Mouse (Mus musculus) monocyte, adult 5-6 weeks (primary cell): ENCODE data around the gene Tpbpb. TPM values are rescaled to one million over a fixed set of nuclear protein-coding genes. Genes with fewer than 3 reads are reported as not detected.
"Not testable (repeated sequence)": the region's sequence is repeated elsewhere in the genome, so short reads cannot be mapped to it uniquely, and the experiment has no call there.

Experiments used
- ATAC-seq: fragments of 153-309, 156-312 bp; replicated peaks from 2 replicates; pipeline ENCODE4 v1.8.0; 2017; ENCODE audit warnings: mild to moderate bottlenecking; ENCODE audit not compliant: low TSS enrichment, insufficient number of reproducible peaks, severe bottlenecking, poor library complexity, low FRiP score
- total RNA-seq: library from RNA; stranded (forward); fragments of 200-1000, 200-491, 200-594 nt; gene quantifications from 3 replicates; pipeline ENCODE4 v1.2.3, GENCODE M21; 2017

Gene Tpbpb
- not detected in 3 replicates for total RNA-seq

- ATAC-seq: not testable (repeated sequence)
Observed at GRCm38 (mm10) chr13:60904780-60905179, at the start of gene Tpbpb. Gene Tpbpb, minus strand, starts transcription at chr13:60904880.

- ATAC-seq: not testable (repeated sequence)
Observed at GRCm38 (mm10) chr13:60941884-60942283, 37.2 kb upstream of the Tpbpb start, which contains the start of gene Tpbpa. Gene Tpbpa, minus strand, starts transcription at chr13:60941984.

GRCm38 (mm10) chr13:60936500-60936901 is 31.8 kb upstream of the Tpbpb start, which contains the start of the genes Gm49391 and Ctla2a:
Gene Gm49391, minus strand, starts transcription at chr13:60936571.
Gene Ctla2a, minus strand, starts transcription at chr13:60936625.
- ATAC-seq: peak; percentile 53; the same call in 1 of the 2 replicates

- ATAC-seq: not testable (repeated sequence)
Observed at GRCm38 (mm10) chr13:60935490-60935889, 30.8 kb upstream of the Tpbpb start, which contains the start of gene Gm49393. Gene Gm49393, minus strand, starts transcription at chr13:60935590.

- ATAC-seq: peak; percentile 91
Observed at GRCm38 (mm10) chr13:60897328-60897727, 7.4 kb downstream of the Tpbpb start, which contains the start of gene Ctla2b. Gene Ctla2b, minus strand, starts transcription at chr13:60897447.

- not testable (repeated sequence) for ATAC-seq
Observed at GRCm38 (mm10) chr13:60896794-60897193, 7.9 kb downstream of the Tpbpb start, which contains the start of gene Gm49392. Gene Gm49392, minus strand, starts transcription at chr13:60896894.

- 0 out of 2 replicates have a peak, but pooled peaks have one; percentile 17 for ATAC-seq
Observed at GRCm38 (mm10) chr13:60895406-60896160, 9.1 kb downstream of the Tpbpb start.

GRCm38 (mm10) chr13:60892301-60892700 is 12.4 kb downstream of the Tpbpb start:
- no peak for ATAC-seq

GRCm38 (mm10) chr13:60864281-60864680 is 40.4 kb downstream of the Tpbpb start, which contains the start of gene 4930486L24Rik:
Gene 4930486L24Rik, minus strand, starts transcription at chr13:60864475.
- no peak for ATAC-seq

Other genes starting within 250 kb of the Tpbpb start
- gene BC051665, start 118.5 kb downstream of the Tpbpb start, total RNA-seq: not detected in 3 replicates
- gene Ctsll3, start 102.0 kb downstream of the Tpbpb start, total RNA-seq: not detected in 3 replicates
- 2.1 TPM in 1 of 3 replicates, not detected in the others for gene 4930486L24Rik, start 40.4 kb downstream of the Tpbpb start, total RNA-seq
- 4.3 to 25.3 TPM (median 13.1 TPM) in 3 replicates for gene Gm49392, start 8.0 kb downstream of the Tpbpb start, total RNA-seq
- gene Ctla2b, start 7.4 kb downstream of the Tpbpb start, total RNA-seq: 49.2 to 249 TPM (median 61.2 TPM) in 3 replicates
- not detected in 3 replicates for gene Gm49393, start 30.7 kb upstream of the Tpbpb start, total RNA-seq
- gene Gm49391, start 31.7 kb upstream of the Tpbpb start, total RNA-seq: 15.1 to 325 TPM (median 39.5 TPM) in 3 replicates
- 225 to 1,243 TPM (median 270 TPM) in 3 replicates for gene Ctla2a, start 31.7 kb upstream of the Tpbpb start, total RNA-seq
- not detected in 3 replicates for gene Tpbpa, start 37.1 kb upstream of the Tpbpb start, total RNA-seq
- gene Ctsj, start 101.1 kb upstream of the Tpbpb start, total RNA-seq: not detected in 3 replicates
- not detected in 3 replicates for gene Ctsq, start 135.8 kb upstream of the Tpbpb start, total RNA-seq